Mouse (Mus musculus) embryo, embryonic 11.5 days (tissue): ENCODE measurements around the gene Gm49661.

Experiments used
- DNase-seq: peaks from one replicate; pipeline ENCODE4 v3.0.0-alpha.2; 2012; ENCODE audit warnings: low read depth, low spot score

Gene Gm49661

DNA sequence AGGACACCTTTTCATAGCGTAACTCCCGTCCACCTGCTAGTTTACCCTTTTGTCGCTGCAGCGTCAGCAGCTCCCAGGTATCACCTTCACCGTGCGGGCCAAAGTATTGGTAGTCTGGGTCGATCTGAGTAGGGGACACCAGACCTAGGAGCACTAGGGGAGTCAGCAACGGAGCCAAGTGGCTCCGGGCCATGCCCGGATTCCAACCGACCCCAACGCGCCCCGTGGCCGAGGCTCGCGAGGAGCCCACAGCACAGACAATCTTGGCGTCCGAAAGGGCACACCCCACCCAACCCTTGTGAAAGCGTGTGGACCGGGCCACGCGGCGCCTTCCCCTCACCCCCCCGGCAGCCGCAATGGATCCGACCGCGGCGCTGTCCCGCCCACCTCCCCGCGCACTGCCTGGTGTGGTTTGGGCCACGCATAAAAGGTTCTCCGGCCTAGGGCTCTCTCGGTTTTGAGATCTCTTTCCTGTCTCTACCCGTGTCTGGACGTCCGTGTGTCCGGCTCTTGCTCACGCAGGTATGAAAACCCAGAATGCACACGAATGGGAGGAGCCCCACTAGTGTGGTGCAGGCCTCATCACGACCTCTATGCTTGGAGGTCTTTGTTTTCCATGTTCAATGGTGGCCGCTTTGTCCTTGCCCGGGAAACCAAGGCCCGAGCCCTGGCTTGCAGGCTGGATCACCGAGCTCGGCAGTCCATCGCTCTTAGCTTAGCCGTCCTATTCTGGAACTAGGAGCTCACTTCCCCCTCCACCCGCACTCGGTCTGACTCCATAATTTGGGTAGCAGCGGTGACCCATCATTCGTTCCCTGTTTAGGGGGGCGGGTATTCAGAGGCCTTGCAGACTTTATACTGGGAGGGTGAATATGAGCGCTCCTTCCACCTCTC, at the start of gene Gm49661, which contains the start of the genes Prdx2 and Rnaseh2a:
Gene Gm49661, minus strand, starts transcription at position 193 of the 894 bp plus-strand sequence.
Gene Prdx2, plus strand, starts transcription at position 347 of the 894 bp plus-strand sequence.
Gene Rnaseh2a, minus strand, starts transcription at position 527 of the 894 bp plus-strand sequence.
- no peak for DNase-seq

GRCm38 (mm10) chr8:85017209-85017608, 48.0 kb upstream of the Gm49661 start:
- DNase-seq: no peak

DNA sequence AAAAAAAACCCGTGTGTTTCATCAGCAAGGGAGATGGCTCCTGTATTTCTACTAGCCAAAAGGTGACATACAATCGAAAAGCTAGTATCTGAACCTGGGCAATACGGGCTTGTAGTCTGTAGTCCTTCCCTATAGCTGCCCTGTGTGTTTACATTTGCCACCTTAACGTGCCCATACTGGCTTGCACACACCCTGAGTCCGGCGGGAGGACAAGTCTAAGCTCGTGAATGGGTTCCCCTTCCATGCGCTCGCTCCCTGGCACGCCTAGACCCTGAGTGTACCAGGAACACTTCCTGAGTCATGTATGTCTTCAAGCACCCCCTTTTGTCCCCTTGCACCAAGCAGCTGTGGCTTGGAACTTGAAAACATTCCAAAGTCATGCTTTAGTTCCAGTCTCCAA, 47.5 kb upstream of the Gm49661 start:
- no peak for DNase-seq

GRCm38 (mm10) chr8:85014431-85014830, 45.2 kb upstream of the Gm49661 start, which contains the start of gene Best2:
Best2 (minus strand) TSS chr8:85014531.
- no peak for DNase-seq

DNA sequence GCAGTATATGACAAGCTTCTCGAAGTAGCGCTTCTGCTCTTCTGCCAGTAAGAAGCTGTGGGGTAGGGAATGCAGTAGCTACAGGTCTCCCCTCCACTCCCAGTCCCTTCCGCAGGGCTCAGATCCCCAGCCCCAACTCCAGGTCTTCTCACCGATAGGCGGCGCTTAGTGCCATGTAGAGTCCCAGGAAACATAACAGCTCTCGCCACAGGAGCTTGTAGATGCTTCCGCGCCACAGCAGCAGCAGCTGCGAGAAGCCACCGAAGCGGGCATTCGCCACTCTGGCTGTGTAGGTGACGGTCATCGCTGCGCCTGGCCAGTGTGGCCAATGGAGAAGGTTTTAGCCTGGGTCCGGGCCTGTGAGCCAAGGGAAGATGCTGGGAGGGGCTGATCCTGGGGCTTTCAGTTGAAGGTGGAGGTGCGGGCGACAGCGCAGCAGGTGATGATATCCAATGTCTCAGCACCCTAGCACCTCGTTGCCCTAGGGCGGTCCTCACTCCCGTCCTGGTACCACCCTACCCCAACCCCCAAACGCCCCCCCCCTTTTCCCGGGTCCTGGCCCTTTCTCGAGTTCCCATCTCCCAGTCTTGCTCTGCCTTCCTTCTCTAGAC, 44.1 kb upstream of the Gm49661 start:
- DNase-seq: no peak

GRCm38 (mm10) chr8:85011242-85011641, 42.0 kb upstream of the Gm49661 start:
- no peak for DNase-seq

DNA sequence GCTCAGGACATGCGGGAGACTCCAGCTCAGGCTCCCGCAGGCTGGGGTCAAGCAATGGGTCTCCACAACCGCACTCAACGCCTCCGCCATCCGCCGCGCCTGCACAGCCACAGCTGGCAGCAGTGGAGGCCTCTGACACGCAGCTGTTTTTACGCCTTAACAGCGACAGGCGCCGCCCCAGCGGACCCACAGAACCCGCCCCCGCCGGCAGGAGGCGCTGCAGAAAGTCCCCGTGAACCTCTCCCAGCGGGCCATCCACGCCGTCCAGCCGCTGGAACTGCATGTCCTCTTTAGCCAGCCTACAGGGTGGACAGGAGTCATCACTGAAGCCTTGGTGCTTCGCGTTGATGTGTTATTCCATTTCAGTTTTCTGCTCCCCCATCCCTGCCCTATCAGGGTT, 38.5 kb upstream of the Gm49661 start:
- DNase-seq: no peak

DNA sequence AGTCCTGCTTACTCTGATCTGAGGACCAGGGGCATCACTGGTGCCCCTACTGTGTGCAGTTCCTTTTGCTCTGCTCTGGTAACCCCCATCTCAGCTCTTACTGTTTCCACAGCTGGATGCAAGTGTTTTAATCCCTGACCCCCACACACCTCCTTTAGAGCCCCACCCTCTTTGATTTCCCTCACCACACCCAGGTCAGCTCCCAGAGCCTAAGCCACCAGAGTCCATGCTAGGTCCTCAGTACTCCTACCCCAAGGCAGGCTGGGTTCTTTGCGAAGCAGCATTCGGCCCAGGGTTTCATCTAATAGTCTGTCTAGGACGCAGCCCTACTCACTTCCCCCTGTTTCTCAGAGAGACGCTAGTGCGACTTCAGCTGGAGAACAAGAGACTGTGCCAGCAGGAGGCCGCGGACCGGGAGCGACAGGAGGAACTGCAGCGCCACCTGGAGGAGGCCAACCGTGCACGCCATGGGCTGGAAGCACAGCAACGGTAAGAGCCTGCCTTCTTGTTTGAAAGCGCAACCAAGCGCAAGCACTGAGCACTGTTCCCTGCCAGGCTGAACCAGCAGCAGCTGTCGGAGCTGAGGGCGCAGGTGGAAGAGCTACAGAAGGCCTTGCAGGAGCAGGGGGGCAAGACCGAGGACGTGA, 28.5 kb upstream of the Gm49661 start:
- DNase-seq: peak; percentile 80

GRCm38 (mm10) chr8:84996978-84997377, 27.7 kb upstream of the Gm49661 start:
- DNase-seq: no peak

- DNase-seq: no peak
Measured at GRCm38 (mm10) chr8:84995680-84996079, 26.4 kb upstream of the Gm49661 start.

DNA sequence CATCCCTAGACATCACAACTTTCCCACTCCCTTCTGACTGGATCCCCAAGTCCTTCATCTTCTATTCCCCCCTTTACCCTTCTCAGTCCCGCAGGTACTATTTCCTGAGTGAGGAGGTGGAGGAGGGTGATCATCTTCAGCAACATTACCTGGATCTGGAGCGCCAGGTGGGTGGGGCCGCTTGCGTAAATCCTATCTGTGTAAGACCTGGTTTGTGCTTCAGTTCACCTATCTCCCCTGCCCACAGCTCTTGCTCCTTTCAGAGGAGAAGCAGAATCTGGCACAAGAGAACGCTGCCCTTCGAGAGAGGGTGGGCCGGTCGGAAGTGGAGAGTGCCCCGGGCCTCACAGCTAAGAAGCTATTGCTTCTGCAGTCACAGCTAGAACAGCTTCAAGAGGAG, 25.1 kb upstream of the Gm49661 start:
- DNase-seq: no peak

DNA sequence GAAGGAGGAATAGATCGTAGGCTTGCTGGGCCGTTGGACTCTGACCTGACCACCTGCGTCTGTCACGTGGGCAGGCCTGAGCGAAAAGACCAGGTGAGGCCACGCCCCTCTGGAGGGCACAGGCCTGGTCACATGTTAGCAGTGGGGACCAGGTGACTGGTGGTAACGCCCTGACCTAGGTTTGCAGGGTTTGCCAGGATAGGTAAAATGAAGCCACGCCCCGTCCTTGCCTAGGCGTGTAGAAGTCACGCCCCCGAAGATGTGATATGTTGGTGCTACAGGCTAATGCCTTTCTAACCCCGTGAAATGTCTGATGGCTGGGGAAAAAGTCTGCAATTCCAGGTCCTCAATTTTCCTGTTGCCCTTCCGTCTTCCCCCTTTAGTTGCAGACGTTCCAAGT, 21.6 kb upstream of the Gm49661 start:
- no peak for DNase-seq

DNA sequence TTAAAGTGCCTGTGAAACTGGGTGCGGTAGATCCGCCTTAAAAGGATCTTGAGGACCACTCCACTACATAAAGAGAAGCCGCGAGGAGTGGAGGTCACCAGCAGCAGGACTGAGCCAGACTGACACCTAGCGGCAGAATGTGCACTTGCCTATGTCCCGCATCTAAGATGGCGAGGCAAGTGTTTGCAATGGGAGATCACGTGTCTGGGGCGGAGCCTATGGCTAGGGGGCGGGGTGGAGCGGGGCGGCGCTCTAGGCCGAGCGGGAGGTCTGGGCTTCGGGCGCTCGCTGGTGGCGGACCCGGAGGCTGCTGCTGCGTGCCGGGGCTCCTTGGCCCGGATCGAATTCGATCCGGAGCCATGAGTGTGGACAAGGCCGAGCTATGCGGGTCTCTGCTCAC, 21.1 kb upstream of the Gm49661 start, which contains the start of gene Hook2:
Gene Hook2, plus strand, starts transcription at position 255 of the 400 bp plus-strand sequence.
- peak; percentile 98 for DNase-seq

DNA sequence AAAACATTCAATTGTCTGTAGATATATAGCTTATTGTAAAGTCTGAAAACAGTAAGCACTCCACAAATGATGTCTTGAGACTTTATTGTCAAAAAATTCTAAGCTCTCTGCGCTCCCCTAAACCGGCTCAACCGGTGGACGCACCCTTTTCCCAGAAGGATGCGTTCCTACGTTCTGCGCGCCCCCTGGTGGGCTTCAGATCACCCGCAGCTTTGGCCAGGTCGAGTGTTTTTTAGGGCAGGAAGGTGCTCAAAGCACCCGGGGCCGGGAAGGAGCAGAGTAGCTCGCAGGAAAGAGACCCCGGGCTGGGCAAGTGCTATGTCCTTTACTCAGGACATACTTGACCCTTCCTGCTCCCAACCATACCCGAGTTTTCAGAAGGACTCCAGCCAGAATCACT, 20.6 kb upstream of the Gm49661 start:
- DNase-seq: peak; percentile 91

DNA sequence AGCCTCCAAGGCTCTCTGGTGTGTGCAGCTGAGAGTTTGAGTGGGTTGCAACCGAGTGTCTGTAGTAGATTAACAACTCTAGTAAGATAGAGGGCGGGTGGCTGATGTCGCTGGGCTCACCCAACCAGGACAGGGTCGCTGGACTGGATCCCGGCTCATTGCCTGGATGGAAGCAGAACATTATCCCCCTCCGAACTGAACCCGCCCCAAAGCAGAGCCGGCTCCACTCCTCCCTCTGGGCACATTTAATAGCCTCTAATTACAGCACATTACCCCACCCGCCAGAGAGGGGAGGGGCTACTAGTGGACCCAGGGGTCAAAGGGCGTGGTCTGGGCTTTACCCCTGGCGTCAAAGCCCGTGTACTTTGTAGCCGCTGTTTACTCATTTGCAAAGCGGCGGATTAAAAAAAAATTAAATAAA, 20.1 kb upstream of the Gm49661 start:
- no peak for DNase-seq

- no peak for DNase-seq
Measured at GRCm38 (mm10) chr8:84987903-84988302, 18.7 kb upstream of the Gm49661 start.

DNA sequence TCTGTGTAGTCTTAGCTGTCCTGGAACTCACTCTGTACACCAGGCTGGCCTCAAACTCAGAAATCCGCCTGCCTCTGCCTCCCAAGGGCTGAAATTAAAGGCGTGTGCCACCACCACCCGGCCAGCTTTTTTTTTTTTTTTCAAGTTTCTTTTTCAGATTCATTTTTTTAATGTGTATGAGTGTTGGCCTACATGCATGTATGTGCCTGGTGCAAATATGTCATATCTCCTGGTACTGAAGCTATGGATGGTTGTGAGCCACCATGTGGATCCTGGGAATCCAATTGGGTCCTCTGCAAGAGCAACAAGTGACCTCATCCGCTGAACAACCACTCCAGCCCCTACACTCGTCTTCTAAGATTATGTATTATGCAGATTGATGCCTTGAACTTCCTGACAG, 18.2 kb upstream of the Gm49661 start:
- no peak for DNase-seq

DNA sequence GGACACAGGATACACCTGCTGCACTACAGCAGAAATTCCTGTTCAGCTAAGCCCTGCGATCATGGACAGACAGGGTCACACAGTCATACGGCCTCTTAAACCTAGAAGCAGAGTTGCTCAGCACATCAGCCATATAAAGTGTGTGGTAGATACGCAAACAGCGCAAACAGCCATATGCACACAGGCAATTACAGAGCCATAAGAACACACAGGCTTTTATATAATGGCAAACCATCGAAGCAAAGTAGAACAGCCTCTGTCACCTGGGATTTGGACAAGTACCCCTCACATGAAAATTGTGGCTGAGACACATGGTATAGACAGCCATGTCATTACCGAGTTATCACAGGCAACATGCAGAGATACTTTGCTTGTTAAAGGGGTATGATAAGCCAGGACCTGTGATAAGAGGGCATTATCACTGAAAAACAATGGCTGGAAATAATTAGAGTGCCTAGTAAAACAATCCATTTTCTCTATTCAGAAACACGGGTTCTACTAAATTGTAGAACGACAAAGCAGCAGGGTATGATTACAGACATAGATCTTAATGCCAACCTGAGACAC, 17.2 kb upstream of the Gm49661 start:
- no peak for DNase-seq

DNA sequence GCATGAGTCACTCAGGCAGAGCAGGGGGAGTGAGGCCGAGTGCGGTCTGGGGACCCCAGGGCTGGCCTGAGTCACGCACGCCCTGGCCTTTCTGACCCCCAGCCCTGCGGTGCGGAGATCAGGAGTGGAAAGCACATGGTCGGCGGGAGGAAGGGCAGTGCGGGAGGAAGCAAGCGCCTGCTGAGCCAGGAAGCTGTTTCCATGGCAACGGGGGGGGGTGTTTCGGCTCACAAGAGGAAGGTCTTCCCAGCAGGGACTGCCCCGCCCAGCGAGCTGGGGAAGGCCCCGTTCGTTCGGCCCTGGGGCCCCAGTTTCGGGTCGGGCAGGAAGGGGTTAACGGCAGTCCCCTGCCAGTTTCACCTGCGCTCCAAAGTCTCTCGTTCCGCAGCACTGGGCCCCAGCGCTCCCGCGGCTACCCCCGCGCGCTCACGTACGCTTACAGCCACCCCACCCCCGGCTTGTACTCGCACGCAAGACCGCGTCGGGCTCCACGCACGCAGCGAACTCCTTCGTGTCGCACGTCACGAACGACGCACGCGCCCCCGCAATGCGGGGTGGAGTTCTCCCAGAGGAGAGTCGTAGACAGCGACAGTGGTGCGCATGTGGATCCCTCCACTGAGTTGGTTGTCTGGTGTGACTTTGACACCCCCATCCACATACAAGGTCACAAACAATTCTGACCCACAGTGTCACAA, 16.6 kb upstream of the Gm49661 start:
- DNase-seq: no peak

DNA sequence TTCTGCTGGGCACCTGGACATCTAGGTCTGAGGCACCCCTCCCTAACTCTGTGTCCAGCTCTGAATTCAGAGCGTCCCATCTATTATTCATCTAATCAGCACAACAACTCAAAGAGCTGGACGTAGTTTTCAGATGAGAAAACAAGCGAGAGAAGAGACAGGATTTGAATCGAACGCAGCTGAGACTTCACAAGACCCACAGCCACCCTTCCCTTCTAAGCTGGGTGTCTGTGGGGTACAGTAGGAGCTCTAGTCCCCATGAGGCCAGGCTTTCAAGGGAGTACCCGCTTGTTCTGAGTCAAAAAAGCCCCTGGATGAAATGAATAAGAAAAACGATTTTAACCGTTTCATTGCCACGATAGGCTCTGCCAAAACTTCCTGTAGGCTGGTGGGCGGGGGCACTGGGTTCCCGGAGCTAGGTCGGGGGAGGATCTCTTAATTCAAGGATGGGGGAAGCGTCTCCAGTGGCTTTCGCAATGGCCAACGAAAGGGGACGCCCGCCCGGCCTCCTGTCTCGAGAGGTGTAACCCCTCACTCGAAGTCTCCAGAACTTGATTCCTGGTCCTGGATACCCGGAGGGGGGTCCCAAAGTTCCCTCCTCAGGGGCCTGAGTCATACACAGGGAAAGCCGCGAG, 15.9 kb upstream of the Gm49661 start:
- no peak for DNase-seq
